Mouse (Mus musculus) ES-Bruce4 (cell line): ENCODE measurements around the gene Zfp628.

Experiments used
- CTCF ChIP-seq: IDR thresholded peaks from one replicate; pipeline ENCODE4 v1.8.1; 2011; ENCODE audit warnings: low read depth, low read length
- POLR2A ChIP-seq: IDR thresholded peaks from one replicate; pipeline ENCODE4 v1.8.1; 2011; ENCODE audit warnings: low read length; ENCODE audit not compliant: insufficient read depth

DNA sequence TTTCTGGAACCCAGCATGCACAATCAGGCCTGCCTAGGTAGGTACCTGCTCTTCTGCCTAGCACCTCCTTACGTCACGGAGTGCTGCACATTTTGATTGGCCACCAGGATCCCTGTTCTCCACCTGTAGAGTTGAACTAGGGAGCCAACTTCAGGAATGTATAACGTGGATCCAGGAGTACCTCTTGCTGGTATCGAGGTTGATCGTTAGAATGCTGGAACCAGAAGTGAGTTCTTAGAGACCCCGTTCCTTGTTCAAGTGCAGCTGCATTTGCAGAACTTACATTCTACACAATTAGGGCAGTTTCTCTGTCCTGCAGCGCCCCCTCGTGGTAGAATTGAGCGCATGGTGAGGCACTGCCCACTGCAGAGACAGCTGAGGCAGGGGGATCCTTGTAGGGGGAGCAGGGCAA is 25.1 kb downstream of the Zfp628 start:
- TF ChIP-seq POLR2A (no peak), CTCF (peak; percentile 93)
